Mouse (Mus musculus) testis, postnatal 14 days (tissue): ENCODE measurements at regions not wholly inside any gene's neighbourhood (a gene's known extent, or its start where the extent isn't known, plus 50 kb on each side); places are given as distances from the start of the nearest gene placed in this dataset.

Experiments used
- DNase-seq: peaks from one replicate; pipeline ENCODE4 v3.0.0; 2021; ENCODE audit warnings: low spot score

DNA sequence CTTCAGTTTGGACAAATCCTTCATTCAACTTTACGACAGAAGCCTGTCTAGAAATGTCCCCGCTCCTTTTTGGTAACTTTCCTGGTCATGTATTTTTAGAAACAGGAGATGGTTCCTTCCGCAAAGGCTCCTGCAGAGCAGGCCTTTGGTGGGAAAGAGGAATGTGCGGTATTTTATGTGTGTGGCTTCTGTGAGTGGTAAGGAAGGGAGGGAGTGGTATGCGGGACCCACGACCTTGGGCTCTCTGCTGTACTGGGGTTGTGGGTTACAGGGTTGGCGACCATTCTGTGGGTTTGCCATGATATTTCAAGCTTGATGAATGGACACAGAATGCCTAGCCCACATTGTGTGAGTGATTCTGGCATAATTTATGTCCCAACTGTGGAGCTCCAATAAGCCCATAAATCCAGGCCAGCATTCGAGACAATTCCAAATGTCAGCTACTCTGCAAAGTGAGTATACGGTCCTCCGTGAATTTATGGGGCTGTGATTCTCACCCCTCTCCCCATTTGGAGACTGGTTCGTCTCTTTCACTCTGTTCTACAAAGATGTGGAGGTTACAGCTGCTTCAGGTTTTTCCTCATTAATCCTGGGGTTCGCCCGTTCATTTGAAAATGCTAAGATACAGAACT, 109.3 kb upstream of the Rxfp2 start:
- no peak for DNase-seq

DNA sequence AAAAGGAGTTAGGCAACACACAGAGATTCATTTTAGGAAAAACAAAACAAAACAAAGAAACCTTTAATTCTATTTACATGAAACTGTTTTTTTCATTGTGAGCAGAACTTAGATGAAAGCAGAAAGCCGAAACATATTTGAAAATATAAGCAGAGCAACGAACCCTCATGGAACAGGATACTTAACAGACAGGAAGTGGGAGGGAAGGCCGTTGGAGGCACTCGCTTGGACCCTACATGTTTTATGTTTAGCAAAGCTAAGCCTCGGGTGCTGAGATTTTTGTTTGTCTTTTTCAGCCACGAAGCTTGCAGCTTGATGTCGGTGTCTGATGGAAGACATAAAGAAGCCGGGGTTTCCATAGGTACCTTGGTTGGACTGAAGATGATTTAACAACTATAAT, 108.5 kb upstream of the Rxfp2 start:
- no peak for DNase-seq

GRCm38 (mm10) chr5:149911968-149912367, 106.5 kb upstream of the Rxfp2 start:
- DNase-seq = no peak

DNA sequence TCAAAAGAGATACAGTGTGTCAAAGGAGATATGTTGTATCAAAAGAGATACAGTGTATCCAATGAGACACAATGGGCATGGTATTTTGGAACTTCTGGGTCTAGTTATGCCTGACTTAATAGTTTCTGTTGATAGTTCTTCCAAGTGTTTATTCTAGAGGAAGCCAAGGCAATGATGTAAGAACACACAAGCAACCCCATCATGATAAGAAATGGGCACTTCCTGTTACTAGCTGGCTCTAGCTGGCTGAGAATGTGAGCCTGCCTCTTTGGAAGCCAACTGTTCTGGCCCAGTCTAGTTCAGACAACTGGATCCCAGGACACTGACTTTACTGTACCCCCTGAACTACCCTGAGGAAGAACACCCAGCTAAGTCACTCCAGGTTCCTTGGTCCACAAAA, 102.7 kb upstream of the Rxfp2 start:
- no peak for DNase-seq

- no peak for DNase-seq
These were observed 101.1 kb upstream of the Rxfp2 start for GRCm38 (mm10) chr5:149917374-149917773.

DNA sequence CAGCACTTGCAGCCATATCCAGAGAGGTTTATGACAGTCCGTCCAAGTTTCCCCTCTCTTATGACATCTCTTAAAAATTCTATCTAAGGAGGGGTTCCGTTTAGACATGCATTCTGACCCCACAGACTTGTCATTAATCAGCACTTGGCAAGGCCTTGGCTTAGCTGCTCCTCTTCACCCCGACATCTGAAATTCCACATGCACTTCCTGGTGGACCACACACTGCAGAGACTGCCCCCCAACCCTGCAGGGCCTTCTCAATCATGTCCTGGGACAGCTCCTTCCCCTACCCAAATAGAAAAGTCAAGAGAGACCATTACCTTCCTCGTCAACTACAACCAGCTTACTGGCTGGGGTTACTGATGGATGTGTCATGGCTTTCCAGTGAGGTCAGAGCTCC, 99.4 kb upstream of the Rxfp2 start:
- no peak for DNase-seq

- no peak for DNase-seq
These were observed 98.1 kb upstream of the Rxfp2 start for GRCm38 (mm10) chr5:149920326-149920725.

DNA sequence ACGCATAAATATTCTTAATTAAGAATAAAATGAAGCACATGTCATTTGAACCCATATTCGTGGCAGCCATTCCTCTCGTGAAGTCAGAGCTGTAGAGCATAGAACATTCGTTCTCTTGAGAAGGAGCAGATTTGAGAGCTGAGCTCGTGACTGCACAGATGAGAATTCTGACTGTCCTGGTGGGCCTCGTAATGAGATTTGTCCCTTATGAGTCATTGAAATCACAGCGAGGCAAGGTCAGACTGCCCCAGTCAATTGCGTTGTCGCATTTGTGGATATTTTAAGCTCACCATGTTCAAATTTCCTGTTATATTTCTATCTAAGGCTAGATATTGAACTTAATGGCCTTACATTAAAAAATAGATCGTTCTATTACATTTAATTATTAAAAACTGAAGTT, 94.0 kb upstream of the Rxfp2 start:
- DNase-seq = no peak

GRCm38 (mm10) chr5:149926786-149927185, 91.7 kb upstream of the Rxfp2 start:
- no peak for DNase-seq

DNA sequence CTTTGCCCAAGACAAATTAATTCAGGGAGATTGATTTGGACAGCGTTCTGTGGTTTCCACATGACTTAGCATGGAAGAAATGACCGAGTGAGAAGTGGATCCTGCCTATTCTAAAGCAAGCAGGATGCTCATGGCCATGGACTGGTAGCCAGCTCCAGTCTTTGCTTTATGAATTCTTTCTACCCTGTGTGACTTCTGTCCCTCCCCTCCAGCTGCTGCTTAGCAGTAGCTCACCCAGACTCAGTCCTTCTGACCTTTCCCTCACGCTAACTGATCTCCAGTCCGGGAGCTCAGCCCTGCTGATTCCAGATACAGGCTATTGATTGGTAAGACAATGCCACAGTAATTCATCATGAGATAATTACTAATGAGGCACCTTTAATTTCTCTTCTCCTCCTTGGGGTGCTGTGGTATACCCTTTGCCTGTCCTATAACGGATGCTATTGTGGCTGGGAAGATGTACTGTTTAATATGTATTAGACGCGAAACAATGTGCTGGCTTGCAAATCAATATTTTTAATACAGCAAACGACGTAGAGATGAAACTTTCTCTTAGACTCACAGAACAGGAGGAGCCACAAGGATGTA, 86.8 kb upstream of the Rxfp2 start:
- DNase-seq = no peak

GRCm38 (mm10) chr5:149932220-149932619, 86.3 kb upstream of the Rxfp2 start:
- no peak for DNase-seq

GRCm38 (mm10) chr5:149945651-149946050, 72.8 kb upstream of the Rxfp2 start:
- no peak for DNase-seq

GRCm38 (mm10) chr5:149947491-149947890, 71.0 kb upstream of the Rxfp2 start:
- DNase-seq = no peak

GRCm38 (mm10) chr5:149956931-149957330, 61.5 kb upstream of the Rxfp2 start:
- no peak for DNase-seq

GRCm38 (mm10) chr5:149961178-149961577, 57.3 kb upstream of the Rxfp2 start:
- no peak for DNase-seq

GRCm38 (mm10) chr5:149964748-149965147, 53.7 kb upstream of the Rxfp2 start:
- DNase-seq = no peak
